Comparison of ENCODE assay signal across 10 mouse cellular contexts in the genomic region with DNA sequence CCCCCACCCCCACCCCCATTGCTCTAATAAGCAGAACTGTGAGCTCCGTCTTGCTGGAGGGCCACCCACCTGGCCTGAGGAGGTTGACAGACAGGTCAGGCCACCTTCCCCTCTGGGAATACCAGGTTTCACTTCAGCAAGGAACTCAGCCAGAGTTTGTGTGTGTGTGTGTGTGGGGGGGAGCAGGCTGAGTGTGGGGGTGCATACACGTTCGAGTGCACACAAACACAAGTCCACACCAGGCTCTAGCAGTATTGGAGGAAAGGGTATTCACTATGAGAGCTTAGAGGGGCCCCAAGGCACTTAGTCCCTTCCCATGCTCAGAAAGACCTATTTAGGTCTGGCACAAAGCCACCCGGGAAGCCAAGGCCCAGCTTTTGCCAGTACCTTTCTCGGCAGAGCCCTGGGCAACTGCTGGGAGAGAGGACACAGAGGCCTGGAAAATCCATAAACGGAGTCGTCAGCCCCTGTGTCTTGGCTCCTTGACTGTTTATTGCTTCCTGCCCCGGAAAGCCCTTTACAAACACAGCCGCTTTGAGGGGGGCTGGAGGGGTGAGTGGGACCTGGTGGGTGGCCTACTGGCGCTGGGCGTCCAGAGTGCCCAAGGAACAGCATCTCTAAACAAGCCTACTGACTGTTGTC. TPM values are rescaled to one million over a fixed set of nuclear protein-coding genes. Genes with fewer than 3 reads are reported as not detected.
A peak's percentile ranks its signal among the peaks of the same experiment; 100 is the strongest.
DNase-seq lines count a peak whose midpoint lies in the region; ATAC-seq and TF ChIP-seq lines count a peak whose summit lies in the region.
"Had no signal": no experiment of that assay in that cellular context is flagged by ENCODE, and none has a peak within 500 bp of the region (broad histone marks: within the 10 kb centered on the region; RNA-seq: fewer than 3 reads in every experiment).

No protein-coding gene starts in this region.

- no peaks in the 10 kb centered on the region for H3K9me3 ChIP-seq in forebrain, embryonic 14.5 days (replicated peaks; ENCODE audit: control insufficient read depth, low read length)
- H3K9me3 ChIP-seq in hindbrain, embryonic 10.5 days = no peaks in the 10 kb centered on the region
- no peaks in the 10 kb centered on the region for H3K9me3 ChIP-seq in limb, embryonic 10.5 days (replicated peaks)
- H3K9me3 ChIP-seq in neural tube, embryonic 13.5 days = no peaks in the 10 kb centered on the region

- no peak for TF ChIP-seq CTCF in layer of hippocampus, adult 2 months (conservative IDR thresholded peaks at IDR 0.05)

- H3K27ac ChIP-seq in layer of hippocampus, adult 2 months = peak overlapping the region; percentile 80
- H3K27ac ChIP-seq in brown adipose tissue, adult 24 weeks (replicated peaks; ENCODE audit: low read depth, low read length) = peak overlapping the region; percentile 61
- peak overlapping the region; percentile 31 for H3K27ac ChIP-seq in forebrain, embryonic 14.5 days (ENCODE audit: low read depth, low read length)
- peak overlapping the region; percentile 76 for H3K27ac ChIP-seq in hindbrain, embryonic 10.5 days
- peak overlapping the region; percentile 85 for H3K27ac ChIP-seq in limb, embryonic 10.5 days
- peak overlapping the region; percentile 87 for H3K27ac ChIP-seq in neural tube, embryonic 13.5 days (replicated peaks)

- H3K9ac ChIP-seq in forebrain, embryonic 14.5 days (ENCODE audit: low read length) = peak overlapping the region; percentile 35
- H3K9ac ChIP-seq in neural tube, embryonic 13.5 days = peak overlapping the region; percentile 32; the same call in 1 of the 2 replicates

- no peaks in the 10 kb centered on the region for H3K27me3 ChIP-seq in forebrain, embryonic 14.5 days (replicated peaks; ENCODE audit: control insufficient read depth, insufficient read depth, low read length)
- H3K27me3 ChIP-seq in hindbrain, embryonic 10.5 days (ENCODE audit: insufficient read depth, poor library complexity, severe bottlenecking) = no peaks in the 10 kb centered on the region
- no peaks in the 10 kb centered on the region for H3K27me3 ChIP-seq in limb, embryonic 10.5 days (ENCODE audit: low read depth, poor library complexity, severe bottlenecking)
- no peaks in the 10 kb centered on the region for H3K27me3 ChIP-seq in neural tube, embryonic 13.5 days

- peaks cover 51% of the 10 kb centered on the region for H3K4me1 ChIP-seq in brown adipose tissue, adult 24 weeks (ENCODE audit: control insufficient read depth, insufficient read depth, insufficient read length, low read length)
- H3K4me1 ChIP-seq in forebrain, embryonic 14.5 days (ENCODE audit: control insufficient read depth, insufficient read depth, low read length) = peaks cover 37% of the 10 kb centered on the region
- peaks cover 91% of the 10 kb centered on the region for H3K4me1 ChIP-seq in hindbrain, embryonic 10.5 days (replicated peaks)
- peaks cover 90% of the 10 kb centered on the region for H3K4me1 ChIP-seq in limb, embryonic 10.5 days
- peaks cover 77% of the 10 kb centered on the region for H3K4me1 ChIP-seq in neural tube, embryonic 13.5 days (replicated peaks)

- no peak overlapping the region for H3K4me3 ChIP-seq in layer of hippocampus, adult 2 months
- no peak overlapping the region for H3K4me3 ChIP-seq in brown adipose tissue, adult 24 weeks (ENCODE audit: insufficient read depth, low read depth, low read length)
- H3K4me3 ChIP-seq in forebrain, embryonic 14.5 days (ENCODE audit: low read depth, low read length) = no peak overlapping the region
- H3K4me3 ChIP-seq in hindbrain, embryonic 10.5 days = no peak overlapping the region; the same call in 1 of the 2 replicates
- H3K4me3 ChIP-seq in limb, embryonic 10.5 days = peak overlapping the region; percentile 23
- H3K4me3 ChIP-seq in neural tube, embryonic 13.5 days = no peak overlapping the region
- H3K4me3 ChIP-seq: erythroblast, embryonic 14.5 days; myocyte had no signal

- H3K4me2 ChIP-seq in forebrain, embryonic 14.5 days (ENCODE audit: low read length) = no peak overlapping the region
- H3K4me2 ChIP-seq in neural tube, embryonic 13.5 days = 0 out of 2 replicates have a peak overlapping the region, but pooled peaks have one; percentile 7

- peak; percentile 63 for ATAC-seq in forebrain, embryonic 14.5 days
- peak; percentile 62 for ATAC-seq in neural tube, embryonic 13.5 days (ENCODE audit: low read depth)

- WGBS in forebrain, embryonic 14.5 days = 2% methylated on average over 11 of the region's 11 CpGs
- 9% methylated on average over 11 of the region's 11 CpGs for WGBS in hindbrain, embryonic 10.5 days
- WGBS in limb, embryonic 10.5 days = 9% methylated on average over 11 of the region's 11 CpGs
- WGBS in neural tube, embryonic 13.5 days = 2% methylated on average over 11 of the region's 11 CpGs

- DNase-seq in layer of hippocampus, adult 2 months (ENCODE audit: low spot score in 2 of 2) = peak; percentile 24 to 37
- no peak for DNase-seq in layer of hippocampus, adult 9-10 months (ENCODE audit: low spot score)
- peak; percentile 67 for DNase-seq in forebrain, embryonic 14.5 days (ENCODE audit: low spot score)
- DNase-seq in hindbrain, embryonic 10.5 days (ENCODE audit: low spot score) = peak; percentile 58
- DNase-seq in limb, embryonic 10.5 days (ENCODE audit: low spot score) = peak; percentile 78
- no peak for DNase-seq in thymus, adult 18-20 months

- no peaks in the 10 kb centered on the region for H3K36me3 ChIP-seq in forebrain, embryonic 14.5 days (ENCODE audit: control insufficient read depth, insufficient read depth, low read length)
- no peaks in the 10 kb centered on the region for H3K36me3 ChIP-seq in hindbrain, embryonic 10.5 days
- no peaks in the 10 kb centered on the region for H3K36me3 ChIP-seq in limb, embryonic 10.5 days
- H3K36me3 ChIP-seq in neural tube, embryonic 13.5 days = no peaks in the 10 kb centered on the region

RNA-seq across cellular contexts. Expression of gene Cuedc1, which starts 50.9 kb away (rescaled TPM):
- total RNA-seq in layer of hippocampus, adult 2 months (2021) = 10 to 100 TPM; 31.1 to 35.3 TPM
- 7.3 and 15.9 TPM in 2 replicates for polyA plus RNA-seq in brown adipose tissue, adult 24 weeks (2012; ENCODE audit: insufficient read depth, insufficient read length, missing spikeins)
- 13.0 and 18.6 TPM in 2 replicates for polyA plus RNA-seq in forebrain, embryonic 14.5 days (2014; fragmentation: Nextera tagmentation; extraction: Ambion mirVana)
- polyA plus RNA-seq in hindbrain, embryonic 10.5 days (2016; fragmentation: Nextera tagmentation; extraction: Ambion mirVana) = 20.5 and 27.1 TPM in 2 replicates
- polyA plus RNA-seq in limb, embryonic 10.5 days (2016; fragmentation: Nextera tagmentation; extraction: Ambion mirVana) = 15.0 and 22.6 TPM in 2 replicates
- 51.3 and 59.1 TPM in 2 replicates for polyA plus RNA-seq in neural tube, embryonic 13.5 days (2015; fragmentation: Nextera tagmentation; extraction: Ambion mirVana)

RNA-seq across cellular contexts. Expression of gene Mrps23, which starts 55.4 kb away (rescaled TPM):
- total RNA-seq in layer of hippocampus, adult 2 months (2021) = 10 to 100 TPM; 64.9 to 65.6 TPM
- polyA plus RNA-seq in brown adipose tissue, adult 24 weeks (2012; ENCODE audit: insufficient read depth, insufficient read length, missing spikeins) = 150 and 192 TPM in 2 replicates
- polyA plus RNA-seq in forebrain, embryonic 14.5 days (2014; fragmentation: Nextera tagmentation; extraction: Ambion mirVana) = 75.5 and 80.8 TPM in 2 replicates
- 72.2 and 74.1 TPM in 2 replicates for polyA plus RNA-seq in hindbrain, embryonic 10.5 days (2016; fragmentation: Nextera tagmentation; extraction: Ambion mirVana)
- 57.9 and 68.1 TPM in 2 replicates for polyA plus RNA-seq in limb, embryonic 10.5 days (2016; fragmentation: Nextera tagmentation; extraction: Ambion mirVana)
- 64.2 and 69.4 TPM in 2 replicates for polyA plus RNA-seq in neural tube, embryonic 13.5 days (2015; fragmentation: Nextera tagmentation; extraction: Ambion mirVana)

Comparison
In these comparisons a context has a peak if more than half of its experiments do, and no peak if none do; other contexts are left out.
1. DNase-seq: peak in layer of hippocampus, adult 2 months (2 of 2), forebrain, embryonic 14.5 days (single experiment), hindbrain, embryonic 10.5 days (single experiment) and limb, embryonic 10.5 days (single experiment); none in layer of hippocampus, adult 9-10 months (single experiment) and thymus, adult 18-20 months (0 of 2).
2. H3K27ac ChIP-seq: peak in every context shown above with its lines; median percentile 87 in neural tube, embryonic 13.5 days; 85 in limb, embryonic 10.5 days; 80 in layer of hippocampus, adult 2 months; 76 in hindbrain, embryonic 10.5 days; 61 in brown adipose tissue, adult 24 weeks; 31 in forebrain, embryonic 14.5 days.